Mouse (Mus musculus) hindbrain, postnatal 0 days (tissue): ENCODE measurements around the gene Prkaca. TPM values are rescaled to one million over a fixed set of nuclear protein-coding genes. Genes with fewer than 3 reads are reported as not detected.

ENCODE experiments used
- ATAC-seq: fragments of 200-750 bp; cut with Nextera tagmentation; 2 replicates; pipeline ENCODE4 v1.8.0; 2017; ENCODE audit warnings: mild to moderate bottlenecking, moderate TSS enrichment, moderate library complexity
- DNase-seq: peaks from one replicate; pipeline ENCODE4 v3.0.0-alpha.2; 2015; ENCODE audit warnings: low spot score
- H3K27ac ChIP-seq: fragments of 300-500 bp; sonication (generic); 2 replicates; pipeline ENCODE4 v1.5.1; 2014; ENCODE audit warnings: mild to moderate bottlenecking
- H3K27me3 ChIP-seq: fragments of 300-500 bp; sonication (generic); 2 replicates; pipeline ENCODE4 v1.6.1; 2014; ENCODE audit warnings: low read length, mixed read lengths; ENCODE audit not compliant: insufficient read depth
- H3K36me3 ChIP-seq: fragments of 300-500 bp; sonication (generic); 2 replicates; pipeline ENCODE4 v1.6.1; 2014; ENCODE audit warnings: low read length, mixed read lengths; ENCODE audit not compliant: insufficient read depth
- H3K4me1 ChIP-seq: fragments of 300-500 bp; sonication (generic); 2 replicates; pipeline ENCODE4 v1.6.1; 2014; ENCODE audit warnings: antibody characterized with exemption, low read length, mixed read lengths; ENCODE audit not compliant: insufficient read depth
- H3K4me2 ChIP-seq: fragments of 300-500 bp; sonication (generic); 2 replicates; pipeline ENCODE4 v1.6.1; 2014; ENCODE audit warnings: low read depth, mild to moderate bottlenecking, low read length, moderate library complexity, mixed read lengths
- H3K4me3 ChIP-seq: fragments of 300-500 bp; sonication (generic); 2 replicates; pipeline ENCODE4 v1.5.1; 2014; ENCODE audit warnings: low read length
- H3K9ac ChIP-seq: fragments of 300-500 bp; sonication (generic); replicated peaks from 2 replicates; pipeline ENCODE4 v1.6.1; 2014; ENCODE audit warnings: mild to moderate bottlenecking, low read length, moderate library complexity, mixed read lengths
- H3K9me3 ChIP-seq: fragments of 300-500 bp; sonication (generic); 2 replicates; pipeline ENCODE4 v1.6.1; 2016; ENCODE audit warnings: low read length, mixed read lengths
- CTCF ChIP-seq: IDR thresholded peaks from 2 replicates; pipeline ENCODE4 v1.5.1; 2016; ENCODE audit warnings: antibody characterized with exemption, control low read depth, low read depth
- WGBS: fragments of 180-500 bp; shearing (Covaris S2); extraction: QIAGEN DNeasy Blood & Tissue Kit; methylation state at CpG from one replicate; pipeline ENCODE4 v1.1.7; 2014; 5-methylcytosine and 5-hydroxymethylcytosine counted together
- polyA plus RNA-seq: library from polyadenylated mRNA; unstranded; fragments of >200 nt; fragmentation: Nextera tagmentation; extraction: Ambion mirVana; gene quantifications from 2 replicates; pipeline ENCODE4 v1.2.1, GENCODE M21; 2015
- total RNA-seq: library from RNA; depleted of rRNA; stranded (reverse); fragments of >200 nt; gene quantifications from 2 replicates; pipeline ENCODE4 v1.2.3, GENCODE M21; 2014

The Prkaca gene
- total and polyA plus RNA-seq, 2 experiments from 2014 or later = 213 to 268 TPM

- Histone ChIP-seq H3K9ac (no peak overlapping the region), H3K9me3 (no peaks in the 10 kb centered on the region), H3K4me3 (no peak overlapping the region), H3K36me3 (peaks cover 56% of the 10 kb centered on the region), H3K27ac (no peak overlapping the region), H3K4me1 (no peaks in the 10 kb centered on the region), H3K27me3 (no peaks in the 10 kb centered on the region), H3K4me2 (no peak overlapping the region)
- no peak for TF ChIP-seq CTCF
- no peak for DNase-seq
- no peak; the same call in 1 of the 2 replicates for ATAC-seq
- WGBS = 91% methylated on average over 13 of the region's 15 CpGs
Observed at GRCm38 (mm10) chr8:83938330-83938729, 34.5 kb upstream of the Prkaca start.

GRCm38 (mm10) chr8:83941066-83941677 is 31.6 kb upstream of the Prkaca start:
- Histone ChIP-seq H3K4me2 (no peak overlapping the region), H3K9ac (no peak overlapping the region), H3K4me3 (no peak overlapping the region), H3K27ac (no peak overlapping the region), H3K27me3 (no peaks in the 10 kb centered on the region), H3K9me3 (no peaks in the 10 kb centered on the region), H3K4me1 (no peaks in the 10 kb centered on the region), H3K36me3 (peaks cover 31% of the 10 kb centered on the region)
- no peak for ATAC-seq
- TF ChIP-seq CTCF = no peak
- 80% methylated on average over 6 of the region's 6 CpGs for WGBS
- DNase-seq = no peak

GRCm38 (mm10) chr8:83942446-83942845 is 30.3 kb upstream of the Prkaca start:
- Histone ChIP-seq H3K9me3 (no peaks in the 10 kb centered on the region), H3K27ac (no peak overlapping the region), H3K9ac (no peak overlapping the region), H3K4me3 (no peak overlapping the region), H3K27me3 (no peaks in the 10 kb centered on the region), H3K4me1 (no peaks in the 10 kb centered on the region), H3K4me2 (no peak overlapping the region), H3K36me3 (peaks cover 18% of the 10 kb centered on the region)
- ATAC-seq (no peak), DNase-seq (no peak)
- TF ChIP-seq CTCF = no peak
- 71% methylated on average over 1 of the region's 1 CpGs for WGBS

- DNase-seq (no peak), ATAC-seq (no peak)
- Histone ChIP-seq H3K27ac (no peak overlapping the region), H3K4me1 (no peaks in the 10 kb centered on the region), H3K36me3 (no peaks in the 10 kb centered on the region), H3K9me3 (no peaks in the 10 kb centered on the region), H3K4me2 (no peak overlapping the region), H3K4me3 (no peak overlapping the region), H3K9ac (no peak overlapping the region), H3K27me3 (no peaks in the 10 kb centered on the region)
- WGBS = 62% methylated on average over 3 of the region's 3 CpGs
- TF ChIP-seq CTCF = no peak
Observed at GRCm38 (mm10) chr8:83945540-83945939, 27.3 kb upstream of the Prkaca start.

GRCm38 (mm10) chr8:83954749-83955105 is 18.1 kb upstream of the Prkaca start:
- H3K27me3 ChIP-seq = no peaks in the 10 kb centered on the region
- no peak for ATAC-seq
- 2% methylated on average over 14 of the region's 14 CpGs for WGBS
- H3K4me1 ChIP-seq = no peaks in the 10 kb centered on the region
- peak overlapping the region; percentile 78 for H3K27ac ChIP-seq
- no peak for DNase-seq
- peak overlapping the region; percentile 59 for H3K4me2 ChIP-seq
- H3K4me3 ChIP-seq = peak overlapping the region; percentile 56
- H3K36me3 ChIP-seq = no peaks in the 10 kb centered on the region
- no peaks in the 10 kb centered on the region for H3K9me3 ChIP-seq
- no peak for TF ChIP-seq CTCF
- peak overlapping the region; percentile 50 for H3K9ac ChIP-seq

- ATAC-seq (peak; percentile 99), DNase-seq (peak; percentile 100)
- Histone ChIP-seq H3K4me3 (peak within 1 kb of the TSS; percentile 56), H3K9ac (peak within 1 kb of the TSS; percentile 50), H3K4me2 (peak within 1 kb of the TSS; percentile 96), H3K4me1 (no peaks in the 10 kb centered on the region), H3K9me3 (no peaks in the 10 kb centered on the region), H3K36me3 (no peaks in the 10 kb centered on the region), H3K27ac (peak within 1 kb of the TSS; percentile 78), H3K27me3 (no peaks in the 10 kb centered on the region)
- TF ChIP-seq CTCF = peak; percentile 91
- under 1% methylated on average over 70 of the region's 75 CpGs for WGBS
Observed at GRCm38 (mm10) chr8:83955106-83955957, 17.5 kb upstream of the Prkaca start, which contains the start of the genes Gm10644 and Asf1b. Gene Gm10644 (minus strand): TSS chr8:83955205. Gene Asf1b (plus strand): TSS chr8:83955507.

- H3K27me3 ChIP-seq = no peaks in the 10 kb centered on the region
- 0 out of 2 replicates have a peak overlapping the region, but pooled peaks have one; percentile 37 for H3K9ac ChIP-seq
- no peaks in the 10 kb centered on the region for H3K36me3 ChIP-seq
- H3K27ac ChIP-seq = no peak overlapping the region
- TF ChIP-seq CTCF = no peak
- no peaks in the 10 kb centered on the region for H3K9me3 ChIP-seq
- H3K4me2 ChIP-seq = peak overlapping the region; percentile 96
- WGBS = under 1% methylated on average over 13 of the region's 15 CpGs
- DNase-seq (no peak), ATAC-seq (no peak)
- no peaks in the 10 kb centered on the region for H3K4me1 ChIP-seq
- H3K4me3 ChIP-seq = peak overlapping the region; percentile 56
Observed at GRCm38 (mm10) chr8:83955958-83956218, 16.9 kb upstream of the Prkaca start.
